Mouse (Mus musculus) MEL (cell line): ENCODE results near the gene Lrrc74b.

Experiments
- CTCF ChIP-seq, 3 experiments: IDR thresholded peaks in 2 of 3; conservative IDR thresholded peaks in 1 of 3; 2 replicates each; pipeline ENCODE4 v1.5.1; 2011 to 2012; ENCODE audit warnings: low read length in 3 of 3, low read depth in 2 of 3, mild to moderate bottlenecking in 2 of 3, improper control_type of control experiment in 1 of 3, inconsistent platforms in 1 of 3, mixed read lengths in 1 of 3, moderate library complexity in 1 of 3; ENCODE audit not compliant: control insufficient read depth in 1 of 3, insufficient read depth in 1 of 3, poor library complexity in 1 of 3, severe bottlenecking in 1 of 3
- GATA1 ChIP-seq: IDR thresholded peaks from 2 replicates; pipeline ENCODE4 v1.6.1; 2011; ENCODE audit warnings: low read depth, low read length, improper control_type of control experiment
- KAT2A ChIP-seq: conservative IDR thresholded peaks from 2 replicates; pipeline ENCODE4 v1.6.1; 2012; ENCODE audit warnings: low read depth, low read length, improper control_type of control experiment, inconsistent platforms
- MAX ChIP-seq: IDR thresholded peaks from 2 replicates; pipeline ENCODE4 v1.6.1; 2011; ENCODE audit warnings: low read length, improper control_type of control experiment
- POLR2A ChIP-seq, 2 experiments: IDR thresholded peaks; 2 replicates each; pipeline ENCODE4 v1.6.1; 2011 to 2012; ENCODE audit warnings: low read length in 2 of 2, mild to moderate bottlenecking in 2 of 2, control low read depth in 1 of 2, improper control_type of control experiment in 1 of 2, low read depth in 1 of 2, moderate library complexity in 1 of 2; ENCODE audit not compliant: control insufficient read depth in 1 of 2, insufficient read depth in 1 of 2, poor library complexity in 1 of 2
- POLR2AphosphoS2 ChIP-seq: IDR thresholded peaks from 2 replicates; pipeline ENCODE4 v1.6.1; 2011; ENCODE audit warnings: low read length, improper control_type of control experiment
- USF1 ChIP-seq: IDR thresholded peaks from 2 replicates; pipeline ENCODE4 v1.6.1; 2014; ENCODE audit warnings: low read depth, mild to moderate bottlenecking, inconsistent platforms, low read length, improper control_type of control experiment, moderate library complexity

DNA sequence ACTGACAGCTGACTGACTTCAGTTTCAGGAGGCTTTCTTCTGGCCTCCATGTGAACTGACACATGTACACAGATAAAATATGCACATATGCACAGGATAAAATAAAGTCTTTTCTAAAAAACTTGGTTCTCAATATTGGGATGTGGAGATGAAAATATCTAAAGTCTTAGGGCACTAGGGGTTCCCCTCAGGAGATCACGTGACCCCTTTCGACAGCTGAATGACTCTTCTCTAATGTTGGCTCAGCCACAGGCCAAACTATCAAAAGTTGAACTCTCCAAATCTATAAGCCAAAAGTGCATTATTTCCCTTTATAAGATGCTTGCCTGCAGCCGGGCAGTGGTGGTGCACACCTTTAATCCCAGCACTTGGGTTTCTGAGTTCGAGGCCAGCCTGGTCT lies 4.9 kb downstream of the Lrrc74b start:
- TF ChIP-seq USF1 (peak; percentile 85), MAX (no peak), GATA1 (no peak), POLR2A (IDR thresholded peaks at IDR 0.05; ENCODE audit: control insufficient read depth in 1 of 2, insufficient read depth in 1 of 2, low read depth in 1 of 2, low read length in 2 of 2, poor library complexity in 1 of 2) (no peak), CTCF (IDR thresholded peaks at IDR 0.05 in 2 of 3, conservative IDR thresholded peaks at IDR 0.05 in 1 of 3; ENCODE audit: control insufficient read depth in 1 of 3, insufficient read depth in 1 of 3, low read depth in 2 of 3, low read length in 3 of 3, poor library complexity in 1 of 3, severe bottlenecking in 1 of 3) (no peak), POLR2AphosphoS2 (no peak), KAT2A (no peak)
